Mouse (Mus musculus) left cerebral cortex, adult 9 months (tissue): ENCODE measurements around the gene Slc39a5.

Experiments used
- DNase-seq, 2 experiments: peaks; one replicate each; pipeline ENCODE4 v3.0.0; 2022; ENCODE audit warnings: low spot score in 2 of 2

Slc39a5 gene

GRCm38 (mm10) chr10:128376455-128377211 is 24.4 kb downstream of the Slc39a5 start, which contains the start of gene Ankrd52:
Ankrd52 (plus strand) TSS chr10:128377115.
- DNase-seq = peak in 1 of 2 experiments; percentile 70

GRCm38 (mm10) chr10:128376099-128376454 is 25.0 kb downstream of the Slc39a5 start:
- DNase-seq = no peak

GRCm38 (mm10) chr10:128374393-128374792 is 26.6 kb downstream of the Slc39a5 start:
- no peak for DNase-seq

- no peak for DNase-seq
Measured at GRCm38 (mm10) chr10:128372989-128373748, 27.9 kb downstream of the Slc39a5 start.

GRCm38 (mm10) chr10:128372142-128372541 is 28.9 kb downstream of the Slc39a5 start:
- no peak for DNase-seq

- DNase-seq = no peak
Measured at GRCm38 (mm10) chr10:128370601-128371000, 30.4 kb downstream of the Slc39a5 start.

GRCm38 (mm10) chr10:128370021-128370420 is 31.0 kb downstream of the Slc39a5 start:
- no peak for DNase-seq

- DNase-seq = no peak
Measured at GRCm38 (mm10) chr10:128369599-128369998, 31.4 kb downstream of the Slc39a5 start.

- DNase-seq = no peak
Measured at GRCm38 (mm10) chr10:128369218-128369543, 31.8 kb downstream of the Slc39a5 start.

- peak; percentile 93 to 95 for DNase-seq
Measured at GRCm38 (mm10) chr10:128368402-128369217, 32.4 kb downstream of the Slc39a5 start, which contains the start of gene Coq10a. Coq10a (minus strand) TSS chr10:128368997.

GRCm38 (mm10) chr10:128367899-128368401 is 33.1 kb downstream of the Slc39a5 start:
- no peak for DNase-seq

- DNase-seq = peak in 1 of 2 experiments; percentile 47
Measured at GRCm38 (mm10) chr10:128362568-128362967, 38.5 kb downstream of the Slc39a5 start.

GRCm38 (mm10) chr10:128361836-128362235 is 39.2 kb downstream of the Slc39a5 start:
- DNase-seq = no peak

GRCm38 (mm10) chr10:128359226-128359625 is 41.8 kb downstream of the Slc39a5 start:
- no peak for DNase-seq

GRCm38 (mm10) chr10:128358796-128359195 is 42.2 kb downstream of the Slc39a5 start:
- peak in 1 of 2 experiments; percentile 67 for DNase-seq

GRCm38 (mm10) chr10:128347541-128347940 is 53.5 kb downstream of the Slc39a5 start:
- DNase-seq = no peak
